In genomic region chr9:58157838-58158237, GRCm38 (mm10) we compare ENCODE assay signal across 9 mouse cellular contexts. TPM values are rescaled to one million over a fixed set of nuclear protein-coding genes. Genes with fewer than 3 reads are reported as not detected.
DNase-seq lines count a peak whose midpoint lies in the region; ATAC-seq and TF ChIP-seq lines count a peak whose summit lies in the region.
"Had no signal": no experiment of that assay in that cellular context is flagged by ENCODE, and none has a peak within 500 bp of the region (broad histone marks: within the 10 kb centered on the region; RNA-seq: fewer than 3 reads in every experiment).

No protein-coding gene starts in this region.

- no peak for DNase-seq in left cerebral cortex, adult 2 months (ENCODE audit: extremely low spot score in 1 of 2, low spot score in 2 of 2)
- no peak for DNase-seq in left cerebral cortex, adult 8-10 months (ENCODE audit: low spot score in 2 of 2)
- no peak for DNase-seq in urinary bladder, adult 18-20 months (ENCODE audit: low spot score in 2 of 2)
- DNase-seq in urinary bladder, postnatal 14 days (ENCODE audit: low spot score): no peak

- peak overlapping the region; percentile 64 for H3K4me2 ChIP-seq in embryonic facial prominence, embryonic 13.5 days
- peak overlapping the region; percentile 2 for H3K4me2 ChIP-seq in hindbrain, embryonic 16.5 days (ENCODE audit: low read length)
- no peak overlapping the region for H3K4me2 ChIP-seq in neural tube, embryonic 14.5 days (ENCODE audit: low read depth, low read length)

- no peaks in the 10 kb centered on the region for H3K27me3 ChIP-seq in embryonic facial prominence, embryonic 13.5 days
- no peaks in the 10 kb centered on the region for H3K27me3 ChIP-seq in hindbrain, embryonic 16.5 days (replicated peaks; ENCODE audit: control insufficient read depth, insufficient read depth, low read length)
- no peaks in the 10 kb centered on the region for H3K27me3 ChIP-seq in neural tube, embryonic 14.5 days (ENCODE audit: control insufficient read depth, insufficient read depth, low read length)

- intact Hi-C loops in left cerebral cortex, adult 2 months (cut with DNase I): no loop called here

- H3K9ac ChIP-seq in embryonic facial prominence, embryonic 13.5 days: peak overlapping the region; percentile 64
- no peak overlapping the region for H3K9ac ChIP-seq in hindbrain, embryonic 16.5 days (ENCODE audit: low read depth, low read length)
- H3K9ac ChIP-seq in neural tube, embryonic 14.5 days (replicated peaks; ENCODE audit: low read depth, low read length): no peak overlapping the region; the same call in 1 of the 2 replicates

- H3K27ac ChIP-seq in left cerebral cortex, adult 2 months: peak overlapping the region; percentile 4; the same call in 1 of the 2 replicates
- peak overlapping the region; percentile 97 for H3K27ac ChIP-seq in embryonic facial prominence, embryonic 13.5 days
- H3K27ac ChIP-seq in hindbrain, embryonic 16.5 days (ENCODE audit: low read depth, low read length): no peak overlapping the region
- H3K27ac ChIP-seq in neural tube, embryonic 14.5 days (ENCODE audit: low read depth, low read length): peak overlapping the region; percentile 22; the same call in 1 of the 2 replicates

- no peaks in the 10 kb centered on the region for H3K36me3 ChIP-seq in embryonic facial prominence, embryonic 13.5 days
- no peaks in the 10 kb centered on the region for H3K36me3 ChIP-seq in hindbrain, embryonic 16.5 days (ENCODE audit: control insufficient read depth, insufficient read depth, low read length)
- no peaks in the 10 kb centered on the region for H3K36me3 ChIP-seq in neural tube, embryonic 14.5 days (ENCODE audit: control insufficient read depth, insufficient read depth, low read length)

- no peak for TF ChIP-seq CTCF in left cerebral cortex, adult 2 months (IDR thresholded peaks at IDR 0.05)

- 76% methylated on average over 13 of the region's 13 CpGs for WGBS in embryonic facial prominence, embryonic 13.5 days
- 67% methylated on average over 13 of the region's 13 CpGs for WGBS in hindbrain, embryonic 16.5 days
- 81% methylated on average over 13 of the region's 13 CpGs for WGBS in neural tube, embryonic 14.5 days

- peaks cover 79% of the 10 kb centered on the region for H3K4me1 ChIP-seq in embryonic facial prominence, embryonic 13.5 days
- peaks cover 2% of the 10 kb centered on the region for H3K4me1 ChIP-seq in hindbrain, embryonic 16.5 days (ENCODE audit: control insufficient read depth, insufficient read depth, low read depth, low read length)
- H3K4me1 ChIP-seq in neural tube, embryonic 14.5 days (ENCODE audit: control insufficient read depth, insufficient read depth, low read length): 0 out of 2 replicates have a peak, but pooled peaks cover 4% of the 10 kb centered on the region

- no peak overlapping the region for H3K4me3 ChIP-seq in left cerebral cortex, adult 2 months
- H3K4me3 ChIP-seq in embryonic facial prominence, embryonic 13.5 days: peak overlapping the region; percentile 38
- no peak overlapping the region; the same call in 1 of the 2 replicates for H3K4me3 ChIP-seq in hindbrain, embryonic 16.5 days (ENCODE audit: low read length)
- peak overlapping the region; percentile 5; the same call in 1 of the 2 replicates for H3K4me3 ChIP-seq in neural tube, embryonic 14.5 days (ENCODE audit: low read depth, low read length)
- H3K4me3 ChIP-seq: erythroblast, embryonic 14.5 days had no signal

- no peak for ATAC-seq in embryonic facial prominence, embryonic 13.5 days (ENCODE audit: insufficient number of reproducible peaks, insufficient read depth, low FRiP score, low TSS enrichment, low read depth)
- ATAC-seq in hindbrain, embryonic 16.5 days: no peak
- no peak for ATAC-seq in neural tube, embryonic 14.5 days (ENCODE audit: low read depth)
- ATAC-seq: midbrain, embryonic 16.5 days had no signal

- no peaks in the 10 kb centered on the region for H3K9me3 ChIP-seq in embryonic facial prominence, embryonic 13.5 days
- no peaks in the 10 kb centered on the region for H3K9me3 ChIP-seq in hindbrain, embryonic 16.5 days (ENCODE audit: control insufficient read depth, low read length)
- no peaks in the 10 kb centered on the region for H3K9me3 ChIP-seq in neural tube, embryonic 14.5 days (ENCODE audit: control insufficient read depth, low read length)

RNA-seq across cellular contexts. Expression of gene Ccdc33, which starts 39.2 kb away (rescaled TPM):
- total RNA-seq in left cerebral cortex, adult 2 months (2021): 1 to 10 TPM in 1 of 2 experiments, under 1 TPM in 1; 0.86 to 1.3 TPM
- total RNA-seq in left cerebral cortex, adult 8-10 months (2022): 1 to 10 TPM; 1.1 to 2.3 (median 1.6) TPM
- 0.83 TPM in 1 of 2 replicates, not detected in the other for polyA plus RNA-seq in embryonic facial prominence, embryonic 13.5 days (2015; fragmentation: Nextera tagmentation; extraction: Ambion mirVana)
- 0.43 and 0.79 TPM in 2 replicates for polyA plus RNA-seq in hindbrain, embryonic 16.5 days (2015; fragmentation: Nextera tagmentation; extraction: Ambion mirVana)
- polyA plus RNA-seq in neural tube, embryonic 14.5 days (2014; fragmentation: Nextera tagmentation; extraction: Ambion mirVana): 0.13 TPM in 1 of 2 replicates, not detected in the other
- polyA plus RNA-seq: erythroblast, embryonic 14.5 days had no signal

RNA-seq across cellular contexts. Expression of gene Islr, which starts 46.3 kb away (rescaled TPM):
- 10 to 100 TPM; 11.0 to 15.2 TPM for total RNA-seq in left cerebral cortex, adult 2 months (2021)
- total RNA-seq in left cerebral cortex, adult 8-10 months (2022): 10 to 100 TPM; 14.8 to 23.4 (median 18.9) TPM
- polyA plus RNA-seq in embryonic facial prominence, embryonic 13.5 days (2015; fragmentation: Nextera tagmentation; extraction: Ambion mirVana): 75.6 and 79.6 TPM in 2 replicates
- polyA plus RNA-seq in hindbrain, embryonic 16.5 days (2015; fragmentation: Nextera tagmentation; extraction: Ambion mirVana): 40.4 and 50.5 TPM in 2 replicates
- 1.5 and 39.2 TPM in 2 replicates for polyA plus RNA-seq in neural tube, embryonic 14.5 days (2014; fragmentation: Nextera tagmentation; extraction: Ambion mirVana)
- polyA plus RNA-seq: erythroblast, embryonic 14.5 days had no signal

RNA-seq across cellular contexts. Expression of gene Islr2, which starts 46.3 kb away (rescaled TPM):
- total RNA-seq in left cerebral cortex, adult 2 months (2021): 10 to 100 TPM; 72.1 to 74.0 TPM
- 10 to 100 TPM; 63.9 to 73.8 (median 69.4) TPM for total RNA-seq in left cerebral cortex, adult 8-10 months (2022)
- 0.76 and 1.4 TPM in 2 replicates for polyA plus RNA-seq in embryonic facial prominence, embryonic 13.5 days (2015; fragmentation: Nextera tagmentation; extraction: Ambion mirVana)
- 13.8 and 21.5 TPM in 2 replicates for polyA plus RNA-seq in hindbrain, embryonic 16.5 days (2015; fragmentation: Nextera tagmentation; extraction: Ambion mirVana)
- polyA plus RNA-seq in neural tube, embryonic 14.5 days (2014; fragmentation: Nextera tagmentation; extraction: Ambion mirVana): 13.2 and 13.5 TPM in 2 replicates
- polyA plus RNA-seq: erythroblast, embryonic 14.5 days had no signal

Comparison
In these comparisons a context has a peak if more than half of its experiments do, and no peak if none do; other contexts are left out.
1. H3K4me3 ChIP-seq: peak in embryonic facial prominence, embryonic 13.5 days (single experiment) and neural tube, embryonic 14.5 days (single experiment); none in left cerebral cortex, adult 2 months (single experiment) and hindbrain, embryonic 16.5 days (single experiment).